Mouse (Mus musculus) right cerebral cortex, adult 18-20 months (tissue): ENCODE measurements at regions not wholly inside any gene's neighbourhood (a gene's known extent, or its start where the extent isn't known, plus 50 kb on each side); places are given as distances from the start of the nearest gene placed in this dataset.

ENCODE experiments used
- DNase-seq: peaks from one replicate; pipeline ENCODE4 v3.0.0; 2022; ENCODE audit warnings: mixed read lengths

- no peak for DNase-seq
Observed at GRCm38 (mm10) chr15:62064399-62064798, 1141.6 kb upstream of the A1bg start.

GRCm38 (mm10) chr15:62057449-62057848 is 1134.6 kb upstream of the A1bg start:
- DNase-seq = no peak

- DNase-seq = no peak
Observed at GRCm38 (mm10) chr15:62056889-62057288, 1134.1 kb upstream of the A1bg start.

- DNase-seq = no peak
Observed at GRCm38 (mm10) chr15:62056401-62056800, 1133.6 kb upstream of the A1bg start.

- DNase-seq = no peak
Observed at GRCm38 (mm10) chr15:62055011-62055410, 1132.2 kb upstream of the A1bg start.

- DNase-seq = no peak
Observed at GRCm38 (mm10) chr15:62053420-62054239, 1130.8 kb upstream of the A1bg start.

GRCm38 (mm10) chr15:62049416-62049815 is 1126.6 kb upstream of the A1bg start:
- peak; percentile 39 for DNase-seq

GRCm38 (mm10) chr15:62048981-62049380 is 1126.2 kb upstream of the A1bg start:
- no peak for DNase-seq

- DNase-seq = no peak
Observed at GRCm38 (mm10) chr15:62046276-62046675, 1123.5 kb upstream of the A1bg start.

GRCm38 (mm10) chr15:62044654-62045335 is 1122.0 kb upstream of the A1bg start:
- no peak for DNase-seq

- DNase-seq = peak; percentile 71
Observed at GRCm38 (mm10) chr15:62043617-62044392, 1121.0 kb upstream of the A1bg start.

GRCm38 (mm10) chr15:62042924-62043504 is 1120.2 kb upstream of the A1bg start:
- DNase-seq = no peak
